ENCODE assay signal across 8 mouse cellular contexts in genomic region chr5:3646539-3646938, GRCm38 (mm10). TPM values are rescaled to one million over a fixed set of nuclear protein-coding genes. Genes with fewer than 3 reads are reported as not detected.
DNase-seq lines count a peak whose midpoint lies in the region; ATAC-seq and TF ChIP-seq lines count a peak whose summit lies in the region.

No protein-coding gene starts in this region.

- no peak for TF ChIP-seq CTCF in testis, adult 2 months (IDR thresholded peaks at IDR 0.05; ENCODE audit: control insufficient read depth, insufficient read depth, insufficient replicate concordance, low read depth, low read length)

- peak overlapping the region; percentile 52; the same call in 1 of the 2 replicates for H3K4me3 ChIP-seq in testis, adult 2 months (ENCODE audit: control insufficient read depth, low read depth, low read length)
- peak overlapping the region; percentile 92 for H3K4me3 ChIP-seq in forebrain, embryonic 11.5 days (ENCODE audit: low read depth, low read length)
- peak overlapping the region; percentile 93 for H3K4me3 ChIP-seq in limb, embryonic 12.5 days (replicated peaks)
- H3K4me3 ChIP-seq in stomach, embryonic 16.5 days (replicated peaks; ENCODE audit: low read length), result peak overlapping the region; percentile 89

- 34% methylated on average over 6 of the region's 6 CpGs for WGBS in forebrain, embryonic 11.5 days
- 34% methylated on average over 6 of the region's 6 CpGs for WGBS in limb, embryonic 12.5 days
- 16% methylated on average over 6 of the region's 6 CpGs for WGBS in stomach, embryonic 16.5 days

- H3K36me3 ChIP-seq in testis, adult 2 months (ENCODE audit: control insufficient read depth, insufficient read depth, low read length), result no peaks in the 10 kb centered on the region
- peaks cover 2% of the 10 kb centered on the region; the same call in 1 of the 2 replicates for H3K36me3 ChIP-seq in forebrain, embryonic 11.5 days (ENCODE audit: control insufficient read depth, insufficient read depth, low read length)
- H3K36me3 ChIP-seq in limb, embryonic 12.5 days, result peaks cover 34% of the 10 kb centered on the region
- peaks cover 8% of the 10 kb centered on the region; the same call in 1 of the 2 replicates for H3K36me3 ChIP-seq in stomach, embryonic 16.5 days (ENCODE audit: control insufficient read depth, insufficient read depth, low read length)

- H3K27me3 ChIP-seq in testis, adult 2 months (ENCODE audit: control insufficient read depth, insufficient read depth, low read length), result no peaks in the 10 kb centered on the region
- no peaks in the 10 kb centered on the region for H3K27me3 ChIP-seq in forebrain, embryonic 11.5 days (ENCODE audit: control insufficient read depth, insufficient read depth, low read length)
- no peaks in the 10 kb centered on the region for H3K27me3 ChIP-seq in limb, embryonic 12.5 days
- no peaks in the 10 kb centered on the region for H3K27me3 ChIP-seq in stomach, embryonic 16.5 days (ENCODE audit: control insufficient read depth, insufficient read depth, low read length)

- TF ChIP-seq POLR2A in testis, adult 2 months (IDR thresholded peaks at IDR 0.05; ENCODE audit: control insufficient read depth, low read depth, low read length), result no peak

- H3K27ac ChIP-seq in testis, adult 2 months (ENCODE audit: control insufficient read depth, insufficient read depth, low read depth, low read length), result no peak overlapping the region
- no peak overlapping the region for H3K27ac ChIP-seq in forebrain, embryonic 11.5 days (ENCODE audit: low read depth, low read length)
- no peak overlapping the region for H3K27ac ChIP-seq in limb, embryonic 12.5 days
- peak overlapping the region; percentile 94; the same call in 1 of the 2 replicates for H3K27ac ChIP-seq in stomach, embryonic 16.5 days (ENCODE audit: low read length)

- H3K9me3 ChIP-seq in forebrain, embryonic 11.5 days (ENCODE audit: control insufficient read depth, low read length), result no peaks in the 10 kb centered on the region
- H3K9me3 ChIP-seq in limb, embryonic 12.5 days, result no peaks in the 10 kb centered on the region
- H3K9me3 ChIP-seq in stomach, embryonic 16.5 days (replicated peaks; ENCODE audit: control insufficient read depth, low read length), result no peaks in the 10 kb centered on the region

- peak overlapping the region; percentile 56 for H3K4me2 ChIP-seq in forebrain, embryonic 11.5 days (ENCODE audit: low read depth, low read length, severe bottlenecking)
- peak overlapping the region; percentile 61 for H3K4me2 ChIP-seq in limb, embryonic 12.5 days
- H3K4me2 ChIP-seq in stomach, embryonic 16.5 days (ENCODE audit: low read depth, low read length), result peak overlapping the region; percentile 77

- no peak for ATAC-seq in forebrain, embryonic 11.5 days (replicated peaks; ENCODE audit: low FRiP score)
- ATAC-seq in limb, embryonic 12.5 days (ENCODE audit: insufficient number of reproducible peaks, insufficient read depth, low FRiP score, low TSS enrichment, low read depth), result no peak
- ATAC-seq in stomach, embryonic 16.5 days (ENCODE audit: insufficient read depth, low FRiP score), result no peak

- no peak for DNase-seq in testis, postnatal 10 days (ENCODE audit: low spot score)
- no peak for DNase-seq in forebrain, embryonic 11.5 days (ENCODE audit: low spot score)
- no peak for DNase-seq in thymus, postnatal 14 days
- no peak for DNase-seq in right cerebral cortex, adult 2 months (ENCODE audit: low spot score in 2 of 2)
- DNase-seq in kidney, postnatal 25 days, result no peak

- peaks cover 2% of the 10 kb centered on the region; the same call in 1 of the 2 replicates for H3K4me1 ChIP-seq in testis, adult 2 months (ENCODE audit: control insufficient read depth, insufficient read depth, low read length)
- 0 out of 2 replicates have a peak, but pooled peaks cover 2% of the 10 kb centered on the region for H3K4me1 ChIP-seq in forebrain, embryonic 11.5 days (replicated peaks; ENCODE audit: control insufficient read depth, insufficient read depth, low read length)
- peaks cover 7% of the 10 kb centered on the region for H3K4me1 ChIP-seq in limb, embryonic 12.5 days (replicated peaks)
- H3K4me1 ChIP-seq in stomach, embryonic 16.5 days (ENCODE audit: control insufficient read depth, insufficient read depth, low read length), result peaks cover 8% of the 10 kb centered on the region; the same call in 1 of the 2 replicates

- H3K9ac ChIP-seq in forebrain, embryonic 11.5 days (ENCODE audit: low read length), result peak overlapping the region; percentile 94
- H3K9ac ChIP-seq in limb, embryonic 12.5 days (replicated peaks), result peak overlapping the region; percentile 88; the same call in 1 of the 2 replicates
- H3K9ac ChIP-seq in stomach, embryonic 16.5 days (ENCODE audit: low read length), result peak overlapping the region; percentile 93

RNA-seq across cellular contexts. Expression of gene Tmbim7, which starts 4.4 kb away (rescaled TPM):
- polyA plus RNA-seq in testis, adult 2 months (2012; rRNA removed), result 186 and 244 TPM in 2 replicates
- not detected in 2 replicates for polyA plus RNA-seq in forebrain, embryonic 11.5 days (2014; fragmentation: Nextera tagmentation; extraction: Ambion mirVana)
- polyA plus RNA-seq in limb, embryonic 12.5 days (2016; fragmentation: Nextera tagmentation; extraction: Ambion mirVana), result not detected in 2 replicates
- polyA plus RNA-seq in stomach, embryonic 16.5 days (2015; fragmentation: Nextera tagmentation; extraction: Ambion mirVana), result not detected in 2 replicates

RNA-seq across cellular contexts. Expression of gene Gatad1, which starts 10.4 kb away (rescaled TPM):
- 120 and 121 TPM in 2 replicates for polyA plus RNA-seq in testis, adult 2 months (2012; rRNA removed)
- polyA plus RNA-seq in forebrain, embryonic 11.5 days (2014; fragmentation: Nextera tagmentation; extraction: Ambion mirVana), result 75.4 and 79.5 TPM in 2 replicates
- polyA plus RNA-seq in limb, embryonic 12.5 days (2016; fragmentation: Nextera tagmentation; extraction: Ambion mirVana), result 63.5 and 71.1 TPM in 2 replicates
- 45.7 and 46.0 TPM in 2 replicates for polyA plus RNA-seq in stomach, embryonic 16.5 days (2015; fragmentation: Nextera tagmentation; extraction: Ambion mirVana)

RNA-seq across cellular contexts. Expression of gene Rbm48, which starts 50.2 kb away (rescaled TPM):
- 6.4 and 10.9 TPM in 2 replicates for polyA plus RNA-seq in testis, adult 2 months (2012; rRNA removed)
- polyA plus RNA-seq in forebrain, embryonic 11.5 days (2014; fragmentation: Nextera tagmentation; extraction: Ambion mirVana), result 14.3 and 15.9 TPM in 2 replicates
- 15.3 and 15.6 TPM in 2 replicates for polyA plus RNA-seq in limb, embryonic 12.5 days (2016; fragmentation: Nextera tagmentation; extraction: Ambion mirVana)
- polyA plus RNA-seq in stomach, embryonic 16.5 days (2015; fragmentation: Nextera tagmentation; extraction: Ambion mirVana), result 10.0 and 12.3 TPM in 2 replicates

RNA-seq across cellular contexts. Expression of gene Pex1, which starts 50.7 kb away (rescaled TPM):
- 2.5 and 3.8 TPM in 2 replicates for polyA plus RNA-seq in testis, adult 2 months (2012; rRNA removed)
- polyA plus RNA-seq in forebrain, embryonic 11.5 days (2014; fragmentation: Nextera tagmentation; extraction: Ambion mirVana), result 14.0 and 16.6 TPM in 2 replicates
- polyA plus RNA-seq in limb, embryonic 12.5 days (2016; fragmentation: Nextera tagmentation; extraction: Ambion mirVana), result 17.7 and 23.2 TPM in 2 replicates
- polyA plus RNA-seq in stomach, embryonic 16.5 days (2015; fragmentation: Nextera tagmentation; extraction: Ambion mirVana), result 10.8 and 16.1 TPM in 2 replicates

Comparison
In these comparisons a context has a peak if more than half of its experiments do, and no peak if none do; other contexts are left out.
1. RNA of gene Tmbim7, which starts 4.4 kb away (polyA plus RNA-seq): 186 to 244 TPM in testis, adult 2 months; not detected in forebrain, embryonic 11.5 days, not detected in limb, embryonic 12.5 days and not detected in stomach, embryonic 16.5 days; every median in the first group is over 100 times any median in the second.
2. Peak in every context shown above with its lines, with median percentiles within 50 percentile points of each other: H3K4me3 ChIP-seq, H3K4me2 ChIP-seq and H3K9ac ChIP-seq.